Mouse (Mus musculus) midbrain, postnatal 0 days (tissue): ENCODE measurements around the gene Lix1l. TPM values are rescaled to one million over a fixed set of nuclear protein-coding genes. Genes with fewer than 3 reads are reported as not detected.
A peak's percentile ranks its signal among the peaks of the same experiment; 100 is the strongest.

ENCODE experiments used
- ATAC-seq: fragments of 200-750 bp; cut with Nextera tagmentation; 2 replicates; pipeline ENCODE4 v1.8.0; 2017; ENCODE audit warnings: moderate number of reproducible peaks, mild to moderate bottlenecking, moderate TSS enrichment, moderate library complexity; ENCODE audit not compliant: low FRiP score
- DNase-seq: peaks from one replicate; pipeline ENCODE4 v3.0.0-alpha.2; 2015; ENCODE audit warnings: low spot score
- H3K27ac ChIP-seq: fragments of 300-500 bp; sonication (generic); 2 replicates; pipeline ENCODE4 v1.5.1; 2014; ENCODE audit warnings: low read depth, mild to moderate bottlenecking, low read length, mixed read lengths
- H3K27me3 ChIP-seq: fragments of 300-500 bp; sonication (generic); 2 replicates; pipeline ENCODE4 v1.6.1; 2014; ENCODE audit warnings: low read length, control low read depth, mixed read lengths; ENCODE audit not compliant: insufficient read depth
- H3K36me3 ChIP-seq: fragments of 300-500 bp; sonication (generic); 2 replicates; pipeline ENCODE4 v1.6.1; 2014; ENCODE audit warnings: low read length, control low read depth, mixed read lengths; ENCODE audit not compliant: insufficient read depth
- H3K4me1 ChIP-seq: fragments of 300-500 bp; sonication (generic); 2 replicates; pipeline ENCODE4 v1.6.1; 2014; ENCODE audit warnings: mild to moderate bottlenecking, control low read depth, antibody characterized with exemption, low read length, mixed read lengths; ENCODE audit not compliant: insufficient read depth
- H3K4me2 ChIP-seq: fragments of 300-500 bp; sonication (generic); 2 replicates; pipeline ENCODE4 v1.6.1; 2014; ENCODE audit warnings: low read depth, mild to moderate bottlenecking, low read length, mixed read lengths; ENCODE audit not compliant: poor library complexity, severe bottlenecking
- H3K4me3 ChIP-seq: fragments of 300-500 bp; sonication (generic); 2 replicates; pipeline ENCODE4 v1.5.1; 2014; ENCODE audit warnings: low read depth, mild to moderate bottlenecking, low read length, moderate library complexity
- H3K9ac ChIP-seq: fragments of 300-500 bp; sonication (generic); replicated peaks from 2 replicates; pipeline ENCODE4 v1.6.1; 2014; ENCODE audit warnings: mild to moderate bottlenecking, low read length, moderate library complexity, mixed read lengths; ENCODE audit not compliant: poor library complexity, severe bottlenecking
- H3K9me3 ChIP-seq: fragments of 300-500 bp; sonication (generic); 2 replicates; pipeline ENCODE4 v1.6.1; 2016; ENCODE audit warnings: low read length, control low read depth
- CTCF ChIP-seq: IDR thresholded peaks from 2 replicates; pipeline ENCODE4 v1.5.1; 2016; ENCODE audit warnings: antibody characterized with exemption, mild to moderate bottlenecking
- WGBS: fragments of 180-500 bp; shearing (Covaris S2); extraction: QIAGEN DNeasy Blood & Tissue Kit; methylation state at CpG from one replicate; pipeline ENCODE4 v1.1.7; 2014; 5-methylcytosine and 5-hydroxymethylcytosine counted together
- polyA plus RNA-seq: library from polyadenylated mRNA; unstranded; fragments of >200 nt; fragmentation: Nextera tagmentation; extraction: Ambion mirVana; gene quantifications from 2 replicates; pipeline ENCODE4 v1.2.1, GENCODE M21; 2015
- total RNA-seq: library from RNA; depleted of rRNA; stranded (reverse); fragments of >200 nt; gene quantifications from 2 replicates; pipeline ENCODE4 v1.2.3, GENCODE M21; 2014

Lix1l gene
- total and polyA plus RNA-seq, 2 experiments from 2014 or later, result 3.2 to 52.9 TPM

DNA sequence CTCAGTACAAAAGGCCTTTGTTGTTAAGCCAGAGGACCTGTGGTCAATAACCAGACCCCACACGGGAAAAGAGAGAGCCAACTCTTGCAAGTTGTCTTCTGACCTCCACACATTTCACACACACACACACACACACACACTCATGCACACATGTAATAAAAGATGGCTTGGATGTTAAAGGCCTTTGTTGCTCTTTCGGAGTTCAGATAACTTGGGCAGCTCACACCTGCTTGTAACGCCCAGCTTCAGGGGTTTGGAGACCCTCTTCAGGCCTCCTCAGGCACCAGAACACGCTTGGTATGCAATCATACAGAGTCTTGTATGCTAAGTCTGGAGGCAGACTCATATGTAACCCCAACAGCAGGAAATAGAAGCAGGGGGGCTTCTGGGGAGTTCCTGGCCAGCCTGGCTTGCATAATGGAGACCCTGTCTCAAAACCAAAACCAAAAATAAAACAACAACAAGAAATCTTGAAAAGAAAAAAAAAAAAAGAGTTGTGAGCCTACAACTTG, 21.7 kb upstream of the Lix1l start:
- no peak for ATAC-seq
- Histone ChIP-seq H3K36me3 (no peaks in the 10 kb centered on the region), H3K9ac (no peak overlapping the region), H3K27ac (no peak overlapping the region), H3K27me3 (no peaks in the 10 kb centered on the region), H3K4me2 (no peak overlapping the region), H3K4me1 (0 out of 2 replicates have a peak, but pooled peaks cover 3% of the 10 kb centered on the region), H3K4me3 (no peak overlapping the region), H3K9me3 (no peaks in the 10 kb centered on the region)
- TF ChIP-seq CTCF, result no peak
- DNase-seq, result no peak
- 78% methylated on average over 4 of the region's 4 CpGs for WGBS

DNA sequence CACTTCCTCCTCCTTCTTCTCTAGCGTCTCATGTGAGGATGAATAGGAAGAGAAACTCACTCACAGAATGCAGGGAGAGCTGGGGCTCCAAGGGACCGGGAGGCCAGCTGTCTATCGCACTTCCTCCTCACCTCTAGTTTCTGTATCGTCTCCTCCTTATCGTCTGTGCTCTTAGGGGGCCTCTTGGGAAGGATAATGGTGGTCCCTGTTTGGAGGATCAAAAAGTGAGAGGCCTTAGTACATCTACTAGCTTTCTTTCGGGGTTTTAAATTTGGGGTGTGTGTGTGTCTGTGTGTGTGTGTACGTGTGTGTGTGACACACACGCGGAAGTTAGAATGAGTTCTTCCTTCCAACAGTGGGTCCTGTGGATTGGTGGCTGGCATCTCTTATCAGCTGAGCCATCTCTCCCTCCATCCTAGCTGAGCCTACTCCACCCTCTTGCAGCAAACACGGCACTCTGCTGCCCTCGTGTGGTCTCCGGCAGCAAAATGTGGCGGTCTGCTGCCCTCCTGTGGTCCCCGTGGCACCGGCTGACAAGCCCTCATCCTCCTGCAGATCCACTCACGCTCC, 21.0 kb upstream of the Lix1l start:
- TF ChIP-seq CTCF, result peak; percentile 100
- Histone ChIP-seq H3K4me3 (peak overlapping the region; percentile 25), H3K27ac (0 out of 2 replicates have a peak overlapping the region, but pooled peaks have one; percentile 51), H3K9me3 (no peaks in the 10 kb centered on the region), H3K4me2 (peak overlapping the region; percentile 52), H3K27me3 (no peaks in the 10 kb centered on the region), H3K9ac (peak overlapping the region; percentile 55), H3K4me1 (0 out of 2 replicates have a peak, but pooled peaks cover 3% of the 10 kb centered on the region), H3K36me3 (no peaks in the 10 kb centered on the region)
- 13% methylated on average over 16 of the region's 16 CpGs for WGBS
- DNase-seq (peak; percentile 91), ATAC-seq (peak; percentile 71)

DNA sequence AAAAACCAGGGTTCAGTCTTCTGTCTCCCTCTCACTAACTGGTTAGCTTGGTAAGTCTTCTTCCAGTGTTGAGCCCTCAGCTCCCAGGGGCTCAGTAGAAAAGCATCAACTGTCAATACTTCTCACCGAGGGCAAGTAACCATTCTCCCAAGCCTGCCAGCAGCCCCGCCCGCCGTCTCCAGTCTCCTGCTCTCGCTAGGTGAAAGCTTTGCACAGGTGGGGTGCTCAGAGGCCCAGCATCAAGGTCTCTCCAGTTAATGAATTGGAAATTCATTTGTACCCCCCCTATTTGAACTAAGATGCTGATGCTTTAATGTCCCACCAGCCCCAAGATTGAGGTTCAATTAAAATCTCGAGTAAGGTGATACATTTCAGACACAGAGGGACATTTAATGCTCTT, 19.8 kb upstream of the Lix1l start:
- H3K4me1 ChIP-seq, result 0 out of 2 replicates have a peak, but pooled peaks cover 3% of the 10 kb centered on the region
- no peaks in the 10 kb centered on the region for H3K36me3 ChIP-seq
- no peak for TF ChIP-seq CTCF
- H3K4me2 ChIP-seq, result no peak overlapping the region
- no peaks in the 10 kb centered on the region for H3K9me3 ChIP-seq
- no peak overlapping the region; the same call in 1 of the 2 replicates for H3K9ac ChIP-seq
- H3K4me3 ChIP-seq, result no peak overlapping the region
- H3K27me3 ChIP-seq, result no peaks in the 10 kb centered on the region
- ATAC-seq (no peak), DNase-seq (no peak)
- 56% methylated on average over 6 of the region's 6 CpGs for WGBS
- H3K27ac ChIP-seq, result 0 out of 2 replicates have a peak overlapping the region, but pooled peaks have one; percentile 51

DNA sequence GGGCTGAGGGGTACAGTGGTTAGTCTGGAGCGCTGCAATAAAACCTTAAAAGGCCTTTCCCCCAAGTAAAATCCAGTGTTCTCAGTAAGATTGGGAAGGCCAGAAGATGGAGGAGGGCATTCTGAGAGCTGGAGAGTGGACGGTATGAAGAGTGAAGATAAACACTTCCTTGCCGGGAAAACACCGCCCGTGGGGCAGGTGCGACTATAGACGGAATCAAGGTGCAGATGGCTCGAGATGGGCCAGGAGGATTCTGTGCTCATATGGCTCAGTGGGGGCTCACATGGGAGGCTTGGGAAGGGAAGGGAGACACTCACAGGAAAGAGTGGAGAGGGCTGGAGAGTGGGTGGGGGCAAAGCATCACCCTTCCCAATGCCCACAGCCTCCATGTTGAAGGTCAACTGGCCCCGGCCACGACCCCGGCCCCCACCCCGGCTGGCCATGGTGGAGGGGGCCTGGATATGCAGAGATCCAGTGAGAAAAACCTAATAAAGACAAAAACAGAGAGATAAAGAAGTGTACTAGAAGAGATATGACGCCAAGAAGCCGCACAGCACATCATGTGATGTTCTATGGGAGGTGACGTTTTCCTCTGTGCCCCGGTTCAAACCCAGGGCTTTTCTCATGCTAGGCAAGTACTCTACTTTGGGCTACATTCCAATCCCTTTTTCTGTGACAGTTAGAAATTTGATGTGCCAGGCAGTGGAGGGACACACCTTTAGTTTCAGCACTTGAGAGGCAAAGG, 19.0 kb upstream of the Lix1l start:
- Histone ChIP-seq H3K4me2 (no peak overlapping the region), H3K4me1 (0 out of 2 replicates have a peak, but pooled peaks cover 3% of the 10 kb centered on the region), H3K27ac (no peak overlapping the region), H3K36me3 (no peaks in the 10 kb centered on the region), H3K9me3 (no peaks in the 10 kb centered on the region), H3K9ac (no peak overlapping the region), H3K27me3 (no peaks in the 10 kb centered on the region), H3K4me3 (no peak overlapping the region)
- no peak for DNase-seq
- ATAC-seq, result no peak
- WGBS, result 87% methylated on average over 16 of the region's 16 CpGs
- no peak for TF ChIP-seq CTCF

DNA sequence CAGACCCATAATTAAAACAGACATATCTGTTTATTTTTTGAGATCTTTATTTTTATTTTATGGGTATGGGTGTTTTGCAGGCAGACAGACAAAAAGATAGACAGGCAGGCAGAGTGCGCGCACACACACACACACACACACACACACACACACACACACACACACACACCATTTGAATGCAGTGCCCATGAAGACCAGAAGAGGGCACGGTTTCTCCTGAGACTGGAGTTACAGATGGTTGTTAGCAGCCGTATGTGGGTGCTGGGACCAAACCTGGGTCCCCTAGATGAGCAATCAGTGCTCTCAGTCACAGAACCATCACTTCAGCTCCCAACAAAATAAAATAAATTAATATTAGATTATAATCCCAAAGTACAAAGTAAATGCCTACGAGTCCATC, 17.6 kb upstream of the Lix1l start:
- no peak for ATAC-seq
- Histone ChIP-seq H3K9ac (no peak overlapping the region), H3K27ac (no peak overlapping the region), H3K4me2 (no peak overlapping the region), H3K4me1 (0 out of 2 replicates have a peak, but pooled peaks cover 3% of the 10 kb centered on the region), H3K36me3 (no peaks in the 10 kb centered on the region), H3K9me3 (no peaks in the 10 kb centered on the region), H3K27me3 (no peaks in the 10 kb centered on the region), H3K4me3 (no peak overlapping the region)
- DNase-seq, result no peak
- peak; percentile 33 for TF ChIP-seq CTCF
- WGBS, result 95% methylated on average over 5 of the region's 5 CpGs

DNA sequence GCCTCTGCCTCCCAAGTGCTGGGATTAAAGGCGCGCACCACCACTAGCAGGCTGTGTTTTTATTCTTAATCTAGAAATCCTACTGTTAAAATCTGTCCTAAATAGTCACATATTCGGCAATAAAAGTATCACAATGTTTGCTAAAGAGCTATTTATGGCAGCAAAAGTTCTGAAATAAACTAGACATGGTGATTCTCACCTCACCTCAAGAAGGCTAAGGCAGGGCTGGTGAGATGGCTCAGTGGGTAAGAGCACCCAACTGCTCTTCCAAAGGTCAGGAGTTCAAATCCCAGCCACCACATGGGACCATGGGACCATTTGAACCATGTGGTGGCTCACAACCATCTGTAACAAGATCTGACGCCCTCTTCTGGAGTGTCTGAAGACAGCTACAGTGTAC, 10.3 kb upstream of the Lix1l start:
- no peak overlapping the region for H3K27ac ChIP-seq
- TF ChIP-seq CTCF, result no peak
- H3K9ac ChIP-seq, result no peak overlapping the region
- no peak for DNase-seq
- ATAC-seq, result no peak
- 83% methylated on average over 4 of the region's 4 CpGs for WGBS
- no peak overlapping the region for H3K4me2 ChIP-seq
- H3K4me3 ChIP-seq, result no peak overlapping the region
- peaks cover 3% of the 10 kb centered on the region; the same call in 1 of the 2 replicates for H3K4me1 ChIP-seq
- no peaks in the 10 kb centered on the region for H3K9me3 ChIP-seq
- no peaks in the 10 kb centered on the region for H3K36me3 ChIP-seq
- no peaks in the 10 kb centered on the region for H3K27me3 ChIP-seq
